Mouse (Mus musculus) kidney, embryonic 14.5 days (tissue): ENCODE results near the gene Olfr1368. TPM values are rescaled to one million over a fixed set of nuclear protein-coding genes. Genes with fewer than 3 reads are reported as not detected.

Source experiments
- ATAC-seq: fragments of 200-750 bp; cut with Nextera tagmentation; 2 replicates; pipeline ENCODE4 v1.8.0; 2017; ENCODE audit warnings: moderate number of reproducible peaks, mild to moderate bottlenecking, moderate TSS enrichment, moderate library complexity; ENCODE audit not compliant: low FRiP score, low TSS enrichment
- H3K27ac ChIP-seq: fragments of 300-500 bp; sonication (generic); 2 replicates; pipeline ENCODE4 v1.5.1; 2014; ENCODE audit warnings: low read depth, mild to moderate bottlenecking, low read length, moderate library complexity, mixed read lengths
- H3K27me3 ChIP-seq: fragments of 300-500 bp; sonication (generic); 2 replicates; pipeline ENCODE4 v1.6.1; 2014; ENCODE audit warnings: mild to moderate bottlenecking, low read length; ENCODE audit not compliant: control insufficient read depth, insufficient read depth
- H3K36me3 ChIP-seq: fragments of 300-500 bp; sonication (generic); 2 replicates; pipeline ENCODE4 v1.6.1; 2014; ENCODE audit warnings: low read length, mixed read lengths; ENCODE audit not compliant: control insufficient read depth, insufficient read depth
- H3K4me1 ChIP-seq: fragments of 300-500 bp; sonication (generic); 2 replicates; pipeline ENCODE4 v1.6.1; 2014; ENCODE audit warnings: low read length, mixed read lengths; ENCODE audit not compliant: control insufficient read depth, insufficient read depth
- H3K4me2 ChIP-seq: fragments of 300-500 bp; sonication (generic); replicated peaks from 2 replicates; pipeline ENCODE4 v1.6.1; 2014; ENCODE audit warnings: low read depth, mild to moderate bottlenecking, low read length
- H3K4me3 ChIP-seq: fragments of 300-500 bp; sonication (generic); 2 replicates; pipeline ENCODE4 v1.5.1; 2014; ENCODE audit warnings: mild to moderate bottlenecking, low read length
- H3K9ac ChIP-seq: fragments of 300-500 bp; sonication (generic); 2 replicates; pipeline ENCODE4 v1.6.1; 2014; ENCODE audit warnings: low read depth, mild to moderate bottlenecking, low read length, moderate library complexity
- H3K9me3 ChIP-seq: fragments of 300-500 bp; sonication (generic); 2 replicates; pipeline ENCODE4 v1.6.1; 2016; ENCODE audit warnings: low read length; ENCODE audit not compliant: control insufficient read depth
- WGBS: fragments of 180-500 bp; shearing (Covaris S2); extraction: QIAGEN DNeasy Blood & Tissue Kit; methylation state at CpG from one replicate; pipeline ENCODE4 v1.1.7; 2014; 5-methylcytosine and 5-hydroxymethylcytosine counted together
- polyA plus RNA-seq: library from polyadenylated mRNA; unstranded; fragments of >200 nt; fragmentation: Nextera tagmentation; extraction: Ambion mirVana; gene quantifications from 2 replicates; pipeline ENCODE4 v1.2.1, GENCODE M21; 2014

The Olfr1368 gene
- polyA plus RNA-seq, 1 experiment from 2014 or later, result not detected

DNA sequence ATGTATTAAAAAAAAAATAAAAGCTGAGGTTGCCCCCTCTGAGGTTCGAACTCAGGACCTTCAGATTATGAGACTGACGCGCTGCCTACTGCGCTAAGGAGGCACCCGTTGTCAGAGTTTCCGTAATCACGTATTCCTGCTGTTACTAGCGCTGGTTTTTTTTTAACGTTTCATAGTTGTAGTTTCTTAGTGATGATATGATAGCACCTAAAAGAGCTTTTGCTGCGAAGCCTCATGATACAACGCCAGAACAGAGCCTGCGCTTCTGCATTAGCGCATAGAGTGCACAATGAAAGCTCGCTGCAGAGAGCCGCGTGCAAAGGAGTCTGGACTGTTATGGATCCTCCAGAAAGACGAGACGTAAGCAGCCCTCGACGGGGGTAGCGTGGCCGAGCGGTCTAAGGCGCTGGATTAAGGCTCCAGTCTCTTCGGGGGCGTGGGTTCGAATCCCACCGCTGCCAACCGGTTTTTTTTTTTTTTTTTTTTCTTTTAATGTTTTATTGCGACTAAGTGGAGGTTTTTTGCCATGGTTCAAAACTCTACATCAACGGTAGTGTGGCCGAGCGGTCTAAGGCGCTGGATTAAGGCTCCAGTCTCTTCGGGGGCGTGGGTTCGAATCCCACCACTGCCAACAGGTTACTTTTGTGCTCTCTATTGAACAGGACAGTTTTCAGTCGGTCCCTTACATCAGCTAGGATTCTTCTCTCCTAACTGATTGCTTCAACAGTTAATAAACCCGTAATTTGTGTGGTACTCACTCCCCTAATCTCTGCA lies 24.2 kb upstream of the Olfr1368 start:
- H3K36me3 ChIP-seq, result no peaks in the 10 kb centered on the region
- no peaks in the 10 kb centered on the region for H3K27me3 ChIP-seq
- no peak overlapping the region for H3K27ac ChIP-seq
- peak overlapping the region; percentile 64 for H3K4me3 ChIP-seq
- no peaks in the 10 kb centered on the region for H3K9me3 ChIP-seq
- under 1% methylated on average over 39 of the region's 39 CpGs for WGBS
- ATAC-seq, result peak; percentile 83
- H3K4me2 ChIP-seq, result peak overlapping the region; percentile 84
- no peak overlapping the region for H3K9ac ChIP-seq
- 0 out of 2 replicates have a peak, but pooled peaks cover 6% of the 10 kb centered on the region for H3K4me1 ChIP-seq

DNA sequence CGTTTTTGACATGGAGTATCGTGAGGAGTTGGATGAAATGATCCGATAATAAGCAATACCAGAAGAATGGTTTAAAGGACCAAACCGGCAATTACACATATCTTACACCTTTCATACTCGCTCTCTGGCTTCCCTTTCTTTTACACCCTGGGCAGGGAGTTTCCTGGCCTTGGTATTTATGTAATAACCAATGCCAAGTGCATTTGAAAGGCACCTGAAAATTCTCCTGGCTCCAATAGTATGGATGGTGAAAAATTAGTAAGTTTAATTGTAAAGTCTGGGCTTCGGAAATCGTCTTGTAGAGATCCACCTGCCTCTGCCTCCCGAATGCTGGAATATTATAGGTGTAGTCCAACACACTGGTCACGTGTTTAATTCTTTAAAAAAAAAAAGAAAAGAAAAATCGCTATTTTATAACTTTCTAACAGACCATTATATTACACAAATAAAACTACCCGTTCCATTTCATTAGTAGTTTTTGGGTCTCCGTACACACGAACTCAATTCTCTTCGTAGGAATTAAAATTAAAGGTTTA lies 23.5 kb upstream of the Olfr1368 start:
- Histone ChIP-seq H3K4me2 (peak overlapping the region; percentile 84), H3K9me3 (no peaks in the 10 kb centered on the region), H3K36me3 (no peaks in the 10 kb centered on the region), H3K4me3 (peak overlapping the region; percentile 64), H3K9ac (peak overlapping the region; percentile 54; the same call in 1 of the 2 replicates), H3K4me1 (0 out of 2 replicates have a peak, but pooled peaks cover 6% of the 10 kb centered on the region), H3K27ac (no peak overlapping the region), H3K27me3 (no peaks in the 10 kb centered on the region)
- no peak for ATAC-seq
- 3% methylated on average over 14 of the region's 14 CpGs for WGBS

DNA sequence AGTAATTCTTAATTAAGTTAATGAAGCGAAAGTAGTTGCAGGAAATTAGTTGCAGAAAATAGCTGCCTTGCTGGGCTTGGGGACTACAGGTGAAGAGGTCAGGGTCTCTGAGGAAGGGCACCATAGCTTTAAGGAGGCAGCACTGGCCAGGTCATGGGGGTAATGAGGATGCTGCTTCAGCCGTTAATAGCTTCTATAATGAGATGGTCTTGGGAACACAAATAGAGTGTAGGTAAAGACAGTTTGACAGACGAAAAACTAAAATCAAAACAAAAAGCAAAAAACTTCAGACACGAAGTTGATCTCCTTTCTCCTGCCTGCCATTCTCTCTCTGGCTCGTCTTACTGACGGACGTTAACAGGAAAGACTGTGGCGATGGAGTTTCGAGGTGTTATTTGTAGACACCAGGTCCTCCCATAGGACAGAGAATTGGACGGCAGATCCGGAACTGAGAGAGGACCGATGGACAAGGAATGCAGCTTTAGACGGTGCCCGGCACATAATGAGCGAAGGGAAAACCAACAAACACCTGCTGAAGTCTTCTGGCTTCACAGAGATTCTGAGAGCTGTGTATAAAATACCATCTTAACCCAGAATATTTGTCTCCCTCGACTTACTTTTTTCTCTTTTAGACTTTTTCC lies 22.8 kb upstream of the Olfr1368 start:
- peak overlapping the region; percentile 64 for H3K4me3 ChIP-seq
- 0 out of 2 replicates have a peak overlapping the region, but pooled peaks have one; percentile 17 for H3K27ac ChIP-seq
- 0 out of 2 replicates have a peak, but pooled peaks cover 6% of the 10 kb centered on the region for H3K4me1 ChIP-seq
- H3K4me2 ChIP-seq, result peak overlapping the region; percentile 84
- no peaks in the 10 kb centered on the region for H3K9me3 ChIP-seq
- H3K27me3 ChIP-seq, result no peaks in the 10 kb centered on the region
- H3K36me3 ChIP-seq, result no peaks in the 10 kb centered on the region
- H3K9ac ChIP-seq, result peak overlapping the region; percentile 54
- ATAC-seq, result no peak
- under 1% methylated on average over 16 of the region's 16 CpGs for WGBS

DNA sequence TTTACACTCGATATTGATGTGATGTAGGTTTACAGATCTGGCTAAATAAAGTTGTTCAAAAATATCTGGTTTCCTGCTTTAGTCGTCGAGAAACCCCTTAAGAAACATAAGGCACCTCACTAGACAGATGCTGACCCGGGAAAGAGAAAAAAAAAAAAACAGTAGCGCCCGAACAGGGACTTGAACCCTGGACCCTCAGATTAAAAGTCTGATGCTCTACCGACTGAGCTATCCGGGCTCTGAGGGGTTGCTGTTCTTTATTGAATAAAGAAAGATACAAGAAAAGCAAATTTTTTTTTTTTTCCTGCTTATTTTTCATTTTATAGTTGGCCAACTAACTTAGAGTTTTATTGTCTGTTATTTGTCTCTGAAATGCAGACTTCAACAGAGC lies 22.2 kb upstream of the Olfr1368 start:
- H3K9me3 ChIP-seq, result no peaks in the 10 kb centered on the region
- no peaks in the 10 kb centered on the region for H3K36me3 ChIP-seq
- peak overlapping the region; percentile 84 for H3K4me2 ChIP-seq
- H3K27me3 ChIP-seq, result no peaks in the 10 kb centered on the region
- ATAC-seq, result peak; percentile 48; the same call in 1 of the 2 replicates
- under 1% methylated on average over 8 of the region's 8 CpGs for WGBS
- peak overlapping the region; percentile 64 for H3K4me3 ChIP-seq
- H3K27ac ChIP-seq, result no peak overlapping the region
- 0 out of 2 replicates have a peak, but pooled peaks cover 6% of the 10 kb centered on the region for H3K4me1 ChIP-seq
- no peak overlapping the region for H3K9ac ChIP-seq

DNA sequence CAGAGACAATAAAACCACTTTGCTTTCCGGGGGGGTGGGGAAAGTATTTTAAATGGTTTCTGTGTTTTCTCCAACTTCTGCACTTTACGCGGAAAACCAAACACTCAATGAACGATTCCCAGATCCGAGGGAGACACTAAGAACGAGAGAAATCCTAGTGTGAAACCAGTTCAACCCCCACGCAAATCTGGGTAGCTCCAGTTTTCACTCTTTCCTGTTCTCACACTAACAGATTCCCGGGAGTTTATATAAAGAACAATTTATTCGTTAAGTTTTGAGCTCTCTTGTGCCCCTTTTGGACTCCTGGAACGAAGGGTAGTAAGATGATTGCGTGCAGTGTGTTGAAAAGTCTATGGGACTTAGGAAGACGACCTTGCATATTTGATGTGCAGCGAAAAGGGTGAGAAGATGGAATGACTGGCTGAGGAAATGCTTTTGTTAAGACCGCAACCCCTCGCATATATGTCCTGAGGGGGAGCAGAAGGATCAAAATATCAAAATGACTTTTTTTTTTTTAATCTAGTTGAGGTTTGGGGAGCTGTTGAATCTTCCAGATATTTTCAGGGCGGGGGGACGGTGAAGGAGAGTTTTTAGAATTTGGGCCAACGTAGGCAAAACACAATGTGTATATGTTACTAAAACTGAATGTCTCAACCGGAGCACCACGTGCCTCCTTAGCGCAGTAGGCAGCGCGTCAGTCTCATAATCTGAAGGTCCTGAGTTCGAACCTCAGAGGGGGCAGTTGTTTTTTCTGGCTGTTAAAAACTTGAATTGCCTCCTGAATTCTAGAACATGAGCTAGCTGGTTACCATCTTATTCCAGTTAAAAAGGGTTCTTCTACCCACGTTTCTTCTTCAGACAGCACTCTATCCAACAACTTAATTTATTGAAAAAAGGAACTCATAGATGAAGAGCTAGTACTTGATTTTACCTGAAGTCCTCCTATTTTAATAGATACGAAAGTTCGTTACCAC lies 21.6 kb upstream of the Olfr1368 start:
- no peaks in the 10 kb centered on the region for H3K36me3 ChIP-seq
- H3K27me3 ChIP-seq, result no peaks in the 10 kb centered on the region
- under 1% methylated on average over 27 of the region's 27 CpGs for WGBS
- peak overlapping the region; percentile 64 for H3K4me3 ChIP-seq
- 0 out of 2 replicates have a peak, but pooled peaks cover 6% of the 10 kb centered on the region for H3K4me1 ChIP-seq
- peak overlapping the region; percentile 84 for H3K4me2 ChIP-seq
- H3K9ac ChIP-seq, result peak overlapping the region; percentile 8; the same call in 1 of the 2 replicates
- no peak overlapping the region for H3K27ac ChIP-seq
- H3K9me3 ChIP-seq, result no peaks in the 10 kb centered on the region
- peak; percentile 54 for ATAC-seq

DNA sequence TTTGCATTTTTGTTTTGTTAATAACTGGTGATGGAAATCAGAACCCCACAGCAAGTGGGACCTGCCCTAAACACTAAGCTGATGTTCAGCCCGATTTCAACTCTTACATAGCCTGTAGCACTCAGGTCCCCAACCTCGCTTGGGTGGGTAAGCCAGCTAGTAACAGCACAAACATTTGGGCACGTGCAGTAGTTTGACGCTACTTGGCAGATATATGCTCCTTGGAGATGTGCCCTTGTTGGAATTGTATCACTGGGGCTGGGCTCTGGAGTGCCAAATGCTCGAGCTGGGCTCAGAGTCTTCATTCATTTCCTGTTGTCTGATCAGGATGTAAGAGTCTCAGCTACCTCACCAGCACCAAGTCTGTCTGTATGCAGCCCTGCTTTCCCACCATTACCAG lies 16.9 kb upstream of the Olfr1368 start:
- Histone ChIP-seq H3K27ac (no peak overlapping the region), H3K36me3 (no peaks in the 10 kb centered on the region), H3K4me1 (0 out of 2 replicates have a peak, but pooled peaks cover 4% of the 10 kb centered on the region), H3K4me2 (no peak overlapping the region), H3K9ac (no peak overlapping the region), H3K9me3 (no peaks in the 10 kb centered on the region), H3K4me3 (no peak overlapping the region), H3K27me3 (no peaks in the 10 kb centered on the region)
- ATAC-seq, result no peak
- 48% methylated on average over 5 of the region's 5 CpGs for WGBS

DNA sequence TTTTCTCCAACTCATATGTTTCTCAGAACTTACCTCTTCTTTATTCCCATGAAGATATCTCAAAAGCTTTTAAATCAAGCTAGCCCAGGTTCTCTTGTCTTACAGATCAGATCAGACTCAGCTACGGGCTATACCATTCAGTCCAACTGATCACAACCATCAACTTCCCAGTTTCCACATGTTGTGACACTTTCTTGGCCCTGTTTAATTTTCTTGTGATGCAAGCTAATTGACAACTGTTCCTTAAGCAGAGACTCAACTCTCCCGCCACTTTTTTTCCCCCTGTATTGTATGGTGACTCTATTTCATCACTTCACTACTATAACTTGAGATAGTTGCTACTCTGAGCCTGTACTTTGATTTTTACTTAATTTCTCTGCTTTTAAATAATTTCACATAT lies 15.9 kb upstream of the Olfr1368 start:
- Histone ChIP-seq H3K4me2 (peak overlapping the region; percentile 41), H3K4me3 (peak overlapping the region; percentile 70), H3K4me1 (0 out of 2 replicates have a peak, but pooled peaks cover 4% of the 10 kb centered on the region), H3K27me3 (no peaks in the 10 kb centered on the region), H3K36me3 (no peaks in the 10 kb centered on the region), H3K27ac (no peak overlapping the region), H3K9ac (no peak overlapping the region), H3K9me3 (no peaks in the 10 kb centered on the region)
- ATAC-seq, result no peak
- 48% methylated on average over 2 of the region's 2 CpGs for WGBS
